Mouse (Mus musculus) thymus, postnatal 25 days (tissue): ENCODE measurements around the gene Cdk4.
"Not testable (repeated sequence)": the region's sequence is repeated elsewhere in the genome, so short reads cannot be mapped to it uniquely, and the experiment has no call there.

Experiments used
- DNase-seq: peaks from one replicate; pipeline ENCODE4 v3.0.0; 2022

The Cdk4 gene

GRCm38 (mm10) chr10:127058161-127058560 is 5.2 kb upstream of the Cdk4 start:
- peak; percentile 86 for DNase-seq

DNA sequence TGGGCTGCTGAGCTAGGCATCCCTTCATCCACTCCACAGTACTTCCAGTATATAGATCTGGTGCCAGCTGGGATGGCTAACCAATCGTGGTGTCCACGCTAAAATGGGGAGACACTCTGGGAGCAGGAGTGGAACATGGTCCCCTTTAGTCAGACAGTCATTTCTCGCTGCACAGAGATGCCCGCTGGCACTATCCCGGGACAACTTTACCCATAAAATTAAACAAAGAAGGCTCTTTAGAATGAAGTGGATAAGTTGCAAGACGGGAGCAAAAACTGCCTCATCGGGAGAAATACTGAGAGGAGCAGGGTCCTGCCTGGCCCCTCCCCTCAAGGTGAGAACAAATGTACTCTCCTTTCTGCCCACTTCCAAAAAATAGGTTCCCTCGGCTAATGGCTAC is 4.6 kb upstream of the Cdk4 start:
- DNase-seq = no peak

DNA sequence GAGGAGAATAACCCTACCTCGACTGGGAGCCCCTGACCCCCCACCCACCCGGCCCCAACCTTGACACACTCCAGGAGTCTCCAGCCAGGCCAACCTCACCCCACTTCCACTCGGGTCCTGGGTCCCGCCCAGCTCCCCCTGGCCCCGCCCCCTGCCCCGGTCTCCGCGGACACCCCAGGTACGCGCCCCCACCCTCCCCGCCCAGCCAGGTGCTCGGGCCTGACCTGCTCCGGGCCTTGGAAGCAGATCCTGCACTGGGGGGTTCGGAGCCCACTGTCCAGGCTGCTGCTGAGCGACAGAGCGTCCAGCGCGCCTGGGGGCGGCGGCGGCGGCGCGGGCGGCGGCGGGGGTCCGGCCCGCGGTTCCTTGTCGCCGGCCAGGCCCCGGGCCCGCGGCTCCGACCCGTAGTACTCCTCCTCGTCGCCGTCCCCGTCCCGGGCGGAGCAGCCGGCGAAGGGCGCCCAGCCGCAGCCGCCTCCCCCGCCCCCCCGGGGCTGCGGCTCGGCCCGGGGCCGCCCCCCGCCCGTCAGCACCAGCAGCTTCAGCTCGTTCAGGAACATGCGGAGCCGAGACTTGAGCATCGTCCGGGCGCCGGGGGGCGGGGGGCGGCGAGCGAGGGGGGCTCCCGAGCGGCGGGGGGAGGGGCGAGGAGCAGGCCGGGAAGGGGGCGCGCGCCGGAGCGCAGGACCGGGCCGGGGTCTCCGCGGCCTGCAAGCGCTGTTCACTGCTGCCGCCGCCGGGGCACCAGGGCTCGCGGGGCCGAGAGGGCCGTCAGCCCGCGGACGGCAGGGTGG is 4.0 kb upstream of the Cdk4 start:
- peak; percentile 28 for DNase-seq

DNA sequence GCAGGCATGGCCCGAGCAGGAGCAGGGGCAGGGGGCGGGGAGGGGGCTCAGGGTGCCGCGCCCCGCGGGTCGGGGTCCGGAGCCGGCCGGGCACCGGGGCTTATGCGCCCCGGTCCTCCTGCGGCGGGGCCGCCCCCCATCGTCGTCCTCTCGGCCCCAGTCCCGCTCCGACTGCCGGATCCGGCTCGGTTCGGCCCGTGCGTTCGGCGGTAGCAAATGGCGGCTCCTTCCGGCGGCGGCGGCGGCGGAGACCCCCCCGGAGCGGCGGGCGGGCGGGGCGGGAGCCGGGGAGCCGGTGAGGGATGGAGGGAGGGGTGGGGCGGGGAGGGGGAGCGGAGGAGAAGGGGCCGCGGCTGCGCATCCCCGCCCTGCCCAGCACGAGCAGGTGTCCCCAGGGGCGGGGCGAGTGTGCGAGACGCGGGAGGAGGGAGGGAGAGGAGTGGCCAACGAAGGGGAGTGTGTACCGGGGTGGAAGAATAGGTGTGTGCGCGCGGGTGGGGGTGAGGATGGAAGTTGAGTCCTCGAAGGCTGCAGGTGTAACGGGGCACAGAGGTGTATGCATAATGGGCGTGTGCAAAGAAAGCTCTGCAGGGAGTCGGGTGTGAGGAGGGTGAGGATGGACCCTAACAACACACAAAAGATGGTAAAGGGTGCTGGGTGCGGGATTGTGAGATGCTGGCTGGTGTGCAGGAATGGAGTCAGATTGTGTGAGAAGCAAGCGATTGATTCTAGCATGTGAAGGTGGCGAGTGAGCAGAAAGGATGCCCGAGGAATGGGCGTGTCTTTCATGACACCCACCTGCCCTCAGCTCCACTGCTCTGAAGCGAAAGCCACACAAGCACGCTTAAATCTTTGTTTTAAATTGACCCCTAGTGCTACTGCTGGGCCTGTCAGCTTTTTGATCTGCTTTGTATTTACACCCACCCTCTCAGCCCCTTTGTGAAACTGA is 3.1 kb upstream of the Cdk4 start, which contains the start of gene March9:
March9 (minus strand) TSS at position 217 of the 949 bp plus-strand sequence.
- peak; percentile 85 for DNase-seq

DNA sequence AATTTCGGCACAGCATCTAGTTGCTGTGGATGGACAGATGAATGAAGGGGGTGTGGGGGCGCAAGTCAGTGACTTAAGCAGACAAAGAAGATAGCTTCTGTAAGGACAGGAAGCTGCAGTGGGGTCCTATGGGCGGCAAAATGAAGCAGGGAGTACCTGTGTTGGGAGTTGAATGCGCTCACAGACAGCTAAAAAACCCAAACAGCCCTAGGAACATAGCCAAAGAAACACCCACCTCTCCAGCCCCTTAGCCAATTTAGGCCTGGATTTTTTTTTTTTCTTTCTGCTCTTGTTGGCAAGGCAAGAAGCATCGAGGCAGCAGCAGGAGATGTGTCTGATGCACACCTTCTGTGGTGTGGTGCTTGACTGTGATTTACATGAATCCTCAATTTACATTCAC is 2.2 kb upstream of the Cdk4 start:
- DNase-seq = no peak

DNA sequence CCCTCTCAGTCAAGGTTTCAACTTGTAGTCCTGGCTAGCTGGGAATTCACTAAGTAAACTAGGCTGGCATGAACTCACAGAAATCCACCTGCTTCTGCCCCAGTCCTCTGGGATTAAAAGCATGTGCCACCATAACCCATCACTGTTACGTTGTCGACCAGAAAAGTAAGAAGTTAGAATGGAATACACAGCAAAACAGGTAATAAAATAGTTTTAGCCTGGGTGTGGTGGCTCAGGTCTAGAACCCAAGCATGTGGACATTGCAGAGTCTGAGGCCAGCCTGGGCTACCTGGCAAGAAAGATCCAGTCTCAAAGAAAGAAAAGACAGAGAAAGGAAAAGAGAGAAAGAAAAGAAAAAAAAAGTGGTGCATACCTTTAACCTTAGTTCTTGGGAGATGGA is 1.8 kb upstream of the Cdk4 start:
- no peak for DNase-seq

DNA sequence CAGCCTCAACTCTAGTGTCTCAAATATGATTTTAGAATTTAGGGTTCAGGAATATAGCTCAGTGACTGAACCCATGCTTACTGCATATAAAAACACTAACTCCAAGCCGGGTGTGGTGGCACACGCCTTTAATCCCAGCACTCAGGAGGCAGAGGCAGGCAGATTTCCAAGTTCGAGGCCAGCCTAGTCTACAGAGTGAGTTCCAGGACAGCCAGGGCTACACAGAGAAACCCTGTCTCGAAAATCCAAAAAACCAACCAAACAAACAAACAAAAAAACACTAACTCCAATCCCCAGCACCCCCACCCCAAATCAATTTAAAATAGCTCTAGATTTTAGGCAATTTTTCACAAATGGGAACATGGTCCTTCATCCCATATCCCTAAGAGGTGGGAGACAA is 1.2 kb upstream of the Cdk4 start:
- not testable (repeated sequence) for DNase-seq

- DNase-seq = no peak
Observed at GRCm38 (mm10) chr10:127062503-127062902, 831 bp upstream of the Cdk4 start.

- peak; percentile 33 for DNase-seq
Observed at GRCm38 (mm10) chr10:127063913-127064870, 858 bp downstream of the Cdk4 start.

DNA sequence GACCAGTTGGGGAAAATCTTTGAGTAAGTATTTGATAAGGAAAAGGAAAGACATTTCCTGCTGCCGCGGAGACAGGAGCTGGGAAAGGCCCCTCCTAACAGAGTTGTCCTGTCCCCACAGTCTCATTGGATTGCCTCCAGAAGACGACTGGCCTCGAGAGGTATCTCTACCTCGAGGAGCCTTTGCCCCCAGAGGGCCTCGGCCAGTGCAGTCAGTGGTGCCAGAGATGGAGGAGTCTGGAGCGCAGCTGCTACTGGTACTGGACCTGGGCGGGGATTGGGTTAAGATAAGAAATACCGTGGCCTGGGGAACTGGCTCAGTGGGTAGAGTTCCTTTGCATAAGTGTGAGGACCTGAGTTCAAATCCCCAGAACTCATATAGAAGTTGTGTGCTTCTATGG is 2.6 kb downstream of the Cdk4 start:
- no peak for DNase-seq

DNA sequence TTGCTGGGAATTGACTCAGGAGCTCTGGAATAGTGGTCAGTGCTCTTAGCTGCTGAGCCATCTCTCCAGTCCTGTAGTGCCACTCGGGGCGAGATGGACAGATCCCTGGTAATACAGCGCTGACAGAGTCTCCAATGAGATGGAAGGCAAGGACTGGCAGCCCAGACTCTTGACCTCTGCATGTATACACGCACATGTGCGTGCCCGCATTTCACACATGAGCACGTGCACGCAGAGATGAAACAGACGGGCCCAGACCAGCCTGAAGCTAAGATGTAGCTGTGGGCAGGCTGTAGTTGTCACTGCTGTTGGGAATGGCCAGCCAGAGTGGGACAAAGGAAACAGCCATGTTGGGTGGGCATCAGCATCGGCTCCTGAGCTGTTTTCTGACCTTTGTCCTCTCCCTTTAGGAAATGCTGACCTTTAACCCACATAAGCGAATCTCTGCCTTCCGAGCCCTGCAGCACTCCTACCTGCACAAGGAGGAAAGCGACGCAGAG is 3.2 kb downstream of the Cdk4 start:
- DNase-seq = no peak

DNA sequence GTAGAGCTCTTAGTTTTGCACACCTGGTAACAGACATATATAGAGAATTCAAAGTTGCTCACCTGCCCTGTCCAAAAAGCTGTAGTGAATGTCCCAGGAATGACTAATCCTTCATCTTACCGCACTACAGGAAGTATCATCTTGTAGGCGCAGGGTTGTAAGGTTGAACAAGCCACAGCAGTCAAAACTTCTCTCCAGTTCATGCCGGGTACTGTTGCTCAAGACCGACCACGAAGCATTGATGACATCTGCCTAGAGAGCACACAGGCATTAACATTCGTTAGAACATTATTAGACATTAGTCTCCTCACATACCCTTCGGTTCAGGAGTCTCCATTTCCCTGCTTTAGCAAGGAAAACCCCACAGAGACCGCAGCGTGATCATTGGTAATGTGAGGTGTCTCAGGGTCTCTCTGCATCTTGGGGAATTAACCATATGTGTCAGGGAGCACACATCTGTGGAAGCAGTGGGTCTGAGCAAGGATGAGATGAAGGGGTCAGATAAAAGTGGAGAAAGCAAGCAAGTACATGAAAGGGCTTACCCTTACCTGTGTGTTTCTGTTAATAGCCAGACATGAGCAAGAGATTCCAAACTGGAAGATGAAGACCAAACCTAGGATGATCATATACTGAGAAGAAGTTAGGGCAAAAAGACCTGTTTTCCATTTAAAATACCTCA is 5.2 kb downstream of the Cdk4 start:
- no peak for DNase-seq

- DNase-seq = no peak
Observed at GRCm38 (mm10) chr10:127069281-127070189, 6.2 kb downstream of the Cdk4 start.

- DNase-seq = peak; percentile 46
Observed at GRCm38 (mm10) chr10:127070190-127071121, 7.1 kb downstream of the Cdk4 start, which contains the start of gene Tspan31. TSS of gene Tspan31 (minus strand) at chr10:127070264.

DNA sequence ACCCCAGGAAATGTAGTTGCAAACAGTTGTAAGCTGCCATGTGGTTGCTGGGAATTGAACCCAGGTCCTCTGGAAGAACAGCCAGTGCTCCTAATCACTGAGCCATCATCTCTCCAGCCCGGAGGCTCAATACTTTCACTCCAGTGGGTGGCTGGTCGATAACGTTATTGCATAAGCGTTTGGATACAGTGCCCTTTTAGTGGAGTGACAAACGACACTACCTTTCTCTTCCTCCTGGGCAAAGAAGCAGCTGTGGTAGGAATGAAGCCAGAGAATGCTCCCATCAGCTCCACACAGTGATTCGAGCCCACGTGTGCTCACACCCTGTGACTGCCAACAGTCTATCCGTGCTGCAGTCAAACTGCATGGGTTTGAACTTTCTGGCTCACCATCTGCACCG is 7.9 kb downstream of the Cdk4 start:
- DNase-seq = no peak

DNA sequence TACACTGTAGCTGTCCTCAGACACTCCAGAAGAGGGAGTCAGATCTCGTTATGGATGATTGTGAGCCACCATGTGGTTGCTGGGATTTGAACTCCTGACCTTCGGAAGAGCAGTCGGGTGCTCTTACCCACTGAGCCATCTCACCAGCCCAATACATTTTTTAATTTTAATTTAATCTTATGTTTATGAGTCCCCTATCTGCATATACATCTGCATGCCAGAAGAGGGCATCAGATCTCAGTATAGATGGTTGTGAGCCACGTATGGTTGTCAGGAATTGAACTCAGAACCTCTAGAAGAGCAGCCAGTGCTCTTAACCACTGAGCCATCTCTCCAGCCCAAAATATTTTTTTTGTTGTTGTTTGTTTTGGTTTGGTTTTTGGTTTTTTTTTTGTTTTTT is 8.9 kb downstream of the Cdk4 start:
- DNase-seq = not testable (repeated sequence)

DNA sequence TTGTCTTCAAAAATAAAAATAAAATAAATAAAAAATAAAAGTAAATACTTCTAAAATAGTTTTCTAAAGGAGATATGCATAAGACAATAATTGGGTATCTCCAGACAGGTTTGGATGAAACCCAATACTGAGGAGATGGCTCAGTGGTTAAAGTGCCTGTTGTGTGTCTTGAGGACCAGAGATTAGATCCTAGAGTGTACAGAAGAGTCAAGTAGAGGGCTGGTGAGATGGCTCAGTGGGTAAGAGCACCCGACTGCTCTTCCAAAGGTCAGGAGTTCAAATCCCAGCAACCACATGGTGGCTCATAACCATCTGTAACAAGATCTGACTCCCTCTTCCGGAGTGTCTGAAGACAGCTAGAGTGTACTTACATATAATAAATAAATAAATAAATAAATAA is 9.6 kb downstream of the Cdk4 start:
- DNase-seq = not testable (repeated sequence)

DNA sequence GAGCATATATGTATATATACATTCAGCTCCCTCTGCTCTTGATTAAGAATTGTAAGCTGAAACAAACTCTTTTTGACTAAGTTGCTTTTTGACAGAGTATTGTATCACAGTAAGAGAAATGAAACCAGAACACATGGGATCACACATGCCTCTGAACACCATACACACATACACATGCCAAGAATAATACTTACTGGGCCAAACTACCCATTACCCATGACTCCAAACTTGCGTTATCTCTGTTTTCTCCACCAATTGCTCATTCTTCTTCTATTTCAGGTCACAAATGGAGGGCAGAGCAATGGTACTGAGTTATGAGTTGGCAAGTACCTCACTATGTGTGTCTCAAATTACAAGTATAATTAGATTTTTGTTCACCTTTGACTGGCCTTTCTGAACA is 10.6 kb downstream of the Cdk4 start:
- DNase-seq = no peak

DNA sequence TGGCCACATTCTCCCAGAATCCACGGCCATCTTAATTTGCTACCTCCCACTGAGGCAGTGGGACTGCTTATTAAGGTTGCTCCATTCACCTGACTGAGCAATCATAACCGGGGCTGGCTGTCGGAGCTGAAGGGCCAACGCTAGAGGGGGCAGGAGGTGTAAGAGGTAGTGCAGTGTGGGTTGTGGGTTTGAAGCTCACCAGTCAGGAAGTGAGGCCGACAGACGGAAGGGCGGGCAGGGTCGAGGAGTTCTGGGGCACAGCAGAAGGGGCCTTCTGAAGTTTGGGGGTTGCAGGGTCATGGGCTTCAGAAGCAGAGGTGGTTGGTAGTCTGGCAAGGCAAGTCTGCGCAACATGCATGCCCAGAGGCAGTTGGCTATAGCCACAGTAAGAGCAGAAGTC is 11.7 kb downstream of the Cdk4 start, which contains the start of gene Agap2:
Agap2 (plus strand) TSS at position 205 of the 400 bp plus-strand sequence.
- DNase-seq = peak; percentile 90
